18 mouse cellular contexts compared by ENCODE assay signal in the genomic region with DNA sequence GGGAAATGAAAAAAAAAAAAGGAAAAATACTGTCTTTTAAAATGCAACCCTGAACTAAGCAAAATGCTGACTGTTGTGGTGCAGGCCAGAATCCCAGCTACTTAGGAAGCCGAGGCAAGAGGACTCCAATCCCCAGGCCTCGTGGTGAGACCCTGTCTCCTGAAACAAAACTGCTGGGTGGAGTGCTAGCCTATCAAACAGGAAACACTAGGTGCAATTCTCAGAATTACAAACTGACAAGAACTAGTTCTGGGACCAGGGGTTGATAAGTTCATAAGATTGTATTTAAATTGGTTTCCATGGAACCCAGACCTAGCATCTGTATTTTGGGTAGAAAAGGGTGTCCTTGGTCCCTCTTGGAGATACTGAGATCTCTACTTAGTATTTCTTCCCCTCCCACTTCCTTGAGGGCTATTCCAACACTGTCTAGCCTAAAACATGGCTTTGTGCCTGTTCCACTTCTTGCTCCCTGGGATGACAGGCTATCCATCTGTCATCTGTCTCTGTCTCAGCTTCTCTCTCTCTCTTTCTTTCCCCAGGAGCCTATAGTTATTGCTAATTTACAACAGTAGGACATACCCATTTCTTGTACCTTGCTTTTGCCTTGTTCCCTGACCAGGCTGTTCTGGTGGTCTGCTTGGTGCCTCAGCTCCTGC. TPM values are rescaled to one million over a fixed set of nuclear protein-coding genes. Genes with fewer than 3 reads are reported as not detected.
A peak's percentile ranks its signal among the peaks of the same experiment; 100 is the strongest.
DNase-seq lines count a peak whose midpoint lies in the region; ATAC-seq lines count a peak whose summit lies in the region.
"Had no signal": no experiment of that assay in that cellular context is flagged by ENCODE, and none has a peak within 500 bp of the region (broad histone marks: within the 10 kb centered on the region; RNA-seq: fewer than 3 reads in every experiment).

No protein-coding gene starts in this region.

- DNase-seq in CD4-positive, CD25-positive, alpha-beta regulatory T cell, adult 2 months (ENCODE audit: low read depth, low spot score): peak; percentile 5
- DNase-seq in cerebellum, adult 8-10 months: peak; percentile 32
- peak; percentile 18 for DNase-seq in induced T-regulatory cell, adult 2 months (ENCODE audit: low read depth)
- DNase-seq in urinary bladder, adult 18-20 months (ENCODE audit: low spot score in 2 of 2): no peak
- DNase-seq in lung, postnatal 36 days: no peak
- no peak for DNase-seq in c-Kit-positive CD71-positive TER-119-positive erythroid progenitor cells, embryonic 14.5 days (ENCODE audit: low spot score)
- DNase-seq: gastrocnemius, adult 2 months; heart, postnatal 10 days; kidney, adult 8-10 months; kidney, postnatal 14 days; left cerebral cortex, postnatal 4 days; midbrain, embryonic 14.5 days; right cerebral cortex, adult 18-20 months; thymus, postnatal 4 days had no signal

- ATAC-seq in CD4-positive, CD25-positive, alpha-beta regulatory T cell, adult 4 months: no peak
- ATAC-seq in megakaryocyte progenitor cell, adult 5-6 weeks (replicated peaks; ENCODE audit: poor library complexity): peak; percentile 89
- ATAC-seq: forebrain, embryonic 16.5 days; lung, postnatal 0 days had no signal

RNA-seq across cellular contexts. Expression of gene Fam107b, which starts 24.5 kb away (rescaled TPM):
- polyA plus RNA-seq in CD4-positive, CD25-positive, alpha-beta regulatory T cell, adult 4 months (2017; shearing (Covaris generic)): 100 to 1,000 TPM; 204 to 239 TPM
- total RNA-seq in megakaryocyte progenitor cell, adult 5-6 weeks (2015): 1,007 and 1,094 TPM in 2 replicates
- 622 and 1,143 TPM in 2 replicates for total RNA-seq in megakaryocyte progenitor cell, adult 5-6 weeks (2017)

Comparison
In these comparisons a context has a peak if more than half of its experiments do, and no peak if none do; other contexts are left out.
1. DNase-seq: peak in CD4-positive, CD25-positive, alpha-beta regulatory T cell, adult 2 months (single experiment), cerebellum, adult 8-10 months (single experiment) and induced T-regulatory cell, adult 2 months (single experiment); none in urinary bladder, adult 18-20 months (0 of 2), lung, postnatal 36 days (single experiment) and c-Kit-positive CD71-positive TER-119-positive erythroid progenitor cells, embryonic 14.5 days (single experiment).